7 mouse cellular contexts compared by ENCODE assay signal in genomic region chr19:7611942-7612757, GRCm38 (mm10). TPM values are rescaled to one million over a fixed set of nuclear protein-coding genes. Genes with fewer than 3 reads are reported as not detected.
DNase-seq lines count a peak whose midpoint lies in the region; ATAC-seq and TF ChIP-seq lines count a peak whose summit lies in the region.

Hrasls5 (plus strand) TSS chr19:7612541.

- no peaks in the 10 kb centered on the region; the same call in 1 of the 2 replicates for H3K27me3 ChIP-seq in thymus, adult 2 months (ENCODE audit: control insufficient read depth, insufficient read depth, low read length)
- peaks cover 8% of the 10 kb centered on the region for H3K27me3 ChIP-seq in embryonic facial prominence, embryonic 13.5 days
- peaks cover 60% of the 10 kb centered on the region for H3K27me3 ChIP-seq in limb, embryonic 10.5 days (ENCODE audit: low read depth, poor library complexity, severe bottlenecking)
- no peaks in the 10 kb centered on the region for H3K27me3 ChIP-seq in midbrain, postnatal 0 days (ENCODE audit: insufficient read depth, low read length)

- TF ChIP-seq CTCF in thymus, adult 2 months (IDR thresholded peaks at IDR 0.05; ENCODE audit: borderline replicate concordance, control insufficient read depth, extremely low read depth, insufficient read depth, low read length, poor library complexity): no peak
- TF ChIP-seq CTCF in midbrain, postnatal 0 days (IDR thresholded peaks at IDR 0.05): peak; percentile 50

- no peak for TF ChIP-seq POLR2A in thymus, adult 2 months (IDR thresholded peaks at IDR 0.05; ENCODE audit: control insufficient read depth, extremely low read depth, insufficient read depth, low read length, poor library complexity)

- DNase-seq in thymus, adult 2 months: no peak
- DNase-seq in thymus, postnatal 25 days: no peak
- DNase-seq in limb, embryonic 10.5 days (ENCODE audit: low spot score): peak; percentile 58
- peak; percentile 28 for DNase-seq in midbrain, postnatal 0 days (ENCODE audit: low spot score)
- no peak for DNase-seq in yolk sac, embryonic 10.5 days (ENCODE audit: low spot score)

- H3K36me3 ChIP-seq in thymus, adult 2 months (ENCODE audit: control insufficient read depth, insufficient read depth, low read length): no peaks in the 10 kb centered on the region
- no peaks in the 10 kb centered on the region for H3K36me3 ChIP-seq in embryonic facial prominence, embryonic 13.5 days
- H3K36me3 ChIP-seq in limb, embryonic 10.5 days: no peaks in the 10 kb centered on the region
- H3K36me3 ChIP-seq in midbrain, postnatal 0 days (ENCODE audit: insufficient read depth, low read length): no peaks in the 10 kb centered on the region

- peaks cover 7% of the 10 kb centered on the region for H3K4me1 ChIP-seq in thymus, adult 2 months (replicated peaks; ENCODE audit: control insufficient read depth, insufficient read depth, low read length)
- H3K4me1 ChIP-seq in embryonic facial prominence, embryonic 13.5 days: peaks cover 25% of the 10 kb centered on the region
- peaks cover 20% of the 10 kb centered on the region for H3K4me1 ChIP-seq in limb, embryonic 10.5 days
- peaks cover 4% of the 10 kb centered on the region; the same call in 1 of the 2 replicates for H3K4me1 ChIP-seq in midbrain, postnatal 0 days (ENCODE audit: insufficient read depth, low read length)

- WGBS in thymus, adult 2 months: 13% methylated on average over 53 of the region's 54 CpGs
- WGBS in embryonic facial prominence, embryonic 13.5 days: 2% methylated on average over 54 of the region's 54 CpGs
- WGBS in limb, embryonic 10.5 days: 4% methylated on average over 54 of the region's 54 CpGs
- 1% methylated on average over 54 of the region's 54 CpGs for WGBS in midbrain, postnatal 0 days

- H3K9me3 ChIP-seq in embryonic facial prominence, embryonic 13.5 days: no peaks in the 10 kb centered on the region
- H3K9me3 ChIP-seq in limb, embryonic 10.5 days (replicated peaks): no peaks in the 10 kb centered on the region
- H3K9me3 ChIP-seq in midbrain, postnatal 0 days (ENCODE audit: low read length): no peaks in the 10 kb centered on the region

- no peak for ATAC-seq in embryonic facial prominence, embryonic 13.5 days (ENCODE audit: insufficient number of reproducible peaks, insufficient read depth, low FRiP score, low TSS enrichment, low read depth)
- ATAC-seq in hematopoietic stem cell, adult 5-6 weeks (replicated peaks in 1 of 2; ENCODE audit: insufficient read depth in 1 of 2, low FRiP score in 2 of 2, low TSS enrichment in 1 of 2, low read depth in 1 of 2, poor library complexity in 2 of 2, severe bottlenecking in 2 of 2): peak; percentile 17 to 62; a peak in 3 of 4 replicates
- peak; percentile 78 for ATAC-seq in midbrain, postnatal 0 days (ENCODE audit: low FRiP score)

- H3K4me3 ChIP-seq in thymus, adult 2 months (ENCODE audit: control insufficient read depth, insufficient read depth, low read length): 0 out of 2 replicates have a peak within 1 kb of the TSS, but pooled peaks have one; percentile 5
- H3K4me3 ChIP-seq in embryonic facial prominence, embryonic 13.5 days: peak within 1 kb of the TSS; percentile 46
- peak within 1 kb of the TSS; percentile 60 for H3K4me3 ChIP-seq in limb, embryonic 10.5 days
- peak within 1 kb of the TSS; percentile 46 for H3K4me3 ChIP-seq in midbrain, postnatal 0 days (ENCODE audit: low read depth, low read length)

- peak within 1 kb of the TSS; percentile 68 for H3K9ac ChIP-seq in embryonic facial prominence, embryonic 13.5 days
- peak within 1 kb of the TSS; percentile 50; the same call in 1 of the 2 replicates for H3K9ac ChIP-seq in midbrain, postnatal 0 days (replicated peaks; ENCODE audit: low read length, poor library complexity, severe bottlenecking)

- peak within 1 kb of the TSS; percentile 87 for H3K4me2 ChIP-seq in embryonic facial prominence, embryonic 13.5 days
- H3K4me2 ChIP-seq in midbrain, postnatal 0 days (ENCODE audit: low read depth, low read length, poor library complexity, severe bottlenecking): peak within 1 kb of the TSS; percentile 94

- H3K27ac ChIP-seq in thymus, adult 2 months (ENCODE audit: control insufficient read depth, insufficient read depth, low read length): no peak within 1 kb of the TSS
- H3K27ac ChIP-seq in embryonic facial prominence, embryonic 13.5 days: no peak within 1 kb of the TSS
- H3K27ac ChIP-seq in limb, embryonic 10.5 days: peak within 1 kb of the TSS; percentile 77
- H3K27ac ChIP-seq in midbrain, postnatal 0 days (ENCODE audit: low read depth, low read length): no peak within 1 kb of the TSS

RNA-seq across cellular contexts. Expression of gene Hrasls5, which starts in this region (rescaled TPM):
- 0.32 and 1.7 TPM in 2 replicates for polyA plus RNA-seq in thymus, adult 2 months (2012; rRNA removed)
- not detected in 2 replicates for polyA plus RNA-seq in embryonic facial prominence, embryonic 13.5 days (2015; fragmentation: Nextera tagmentation; extraction: Ambion mirVana)
- total RNA-seq in hematopoietic stem cell, adult 5-6 weeks (2017): not detected in 2 replicates
- not detected in 2 replicates for polyA plus RNA-seq in limb, embryonic 10.5 days (2016; fragmentation: Nextera tagmentation; extraction: Ambion mirVana)
- total RNA-seq in midbrain, postnatal 0 days (2014; rRNA removed): 0.99 TPM in 1 of 2 replicates, not detected in the other
- polyA plus RNA-seq in midbrain, postnatal 0 days (2015; fragmentation: Nextera tagmentation; extraction: Ambion mirVana): 0.59 TPM in 1 of 2 replicates, not detected in the other

Comparison
In these comparisons a context has a peak if more than half of its experiments do, and no peak if none do; other contexts are left out.
1. Peak in ATAC-seq in hematopoietic stem cell, adult 5-6 weeks; RNA of the gene not detected or under 1 TPM.
2. Peak in DNase-seq, H3K4me3 ChIP-seq and H3K27ac ChIP-seq in limb, embryonic 10.5 days; RNA of the gene not detected or under 1 TPM.
3. Peak in DNase-seq, ATAC-seq, H3K4me3 ChIP-seq, H3K9ac ChIP-seq and H3K4me2 ChIP-seq in midbrain, postnatal 0 days; RNA of the gene not detected or under 1 TPM.
4. H3K4me3 ChIP-seq: peak in every context shown above with its lines; median percentile 60 in limb, embryonic 10.5 days; 46 in embryonic facial prominence, embryonic 13.5 days; 46 in midbrain, postnatal 0 days; 5 in thymus, adult 2 months.